Mouse (Mus musculus) layer of hippocampus, adult 8-10 months (tissue): Measurements from ENCODE around the gene Prkce. TPM values are rescaled to one million over a fixed set of nuclear protein-coding genes. Genes with fewer than 3 reads are reported as not detected.

ENCODE experiments used
- DNase-seq, 2 experiments: peaks; one replicate each; pipeline ENCODE4 v3.0.0; 2022; ENCODE audit warnings: low spot score in 2 of 2
- total RNA-seq, 4 experiments: library from RNA; stranded (reverse); gene quantifications; 2 replicates each; pipeline ENCODE4 v1.2.4; 2022

The Prkce gene
- total RNA-seq, 4 experiments from 2014 or later = 343 to 388 (median 379) TPM

- no peak for DNase-seq
Observed at GRCm38 (mm10) chr17:86330076-86330955, 162.7 kb downstream of the Prkce start.

- DNase-seq = no peak
Observed at GRCm38 (mm10) chr17:86331835-86332234, 164.2 kb downstream of the Prkce start.

DNA sequence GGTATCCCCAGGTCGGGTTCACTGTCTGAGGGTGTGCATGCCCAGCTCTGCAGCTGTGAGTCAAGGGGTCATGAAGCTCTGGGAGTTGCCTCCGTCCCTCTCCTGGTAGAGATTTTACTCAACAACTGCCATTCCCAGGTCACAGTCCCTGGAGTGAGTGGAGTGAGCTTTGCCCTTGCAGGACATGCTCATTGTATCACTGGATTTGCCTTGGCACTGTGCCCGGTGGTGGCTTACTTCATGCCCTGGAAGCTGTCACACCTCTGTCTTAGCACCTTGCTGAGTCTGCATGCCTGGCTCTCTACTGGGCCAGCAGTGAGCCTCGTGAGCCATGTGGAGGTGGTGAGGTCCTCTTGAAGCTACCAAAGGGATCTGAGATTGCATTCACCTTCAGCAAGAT lies 167.4 kb downstream of the Prkce start:
- DNase-seq = no peak

GRCm38 (mm10) chr17:86336652-86337073 lies 169.1 kb downstream of the Prkce start:
- DNase-seq = no peak

DNA sequence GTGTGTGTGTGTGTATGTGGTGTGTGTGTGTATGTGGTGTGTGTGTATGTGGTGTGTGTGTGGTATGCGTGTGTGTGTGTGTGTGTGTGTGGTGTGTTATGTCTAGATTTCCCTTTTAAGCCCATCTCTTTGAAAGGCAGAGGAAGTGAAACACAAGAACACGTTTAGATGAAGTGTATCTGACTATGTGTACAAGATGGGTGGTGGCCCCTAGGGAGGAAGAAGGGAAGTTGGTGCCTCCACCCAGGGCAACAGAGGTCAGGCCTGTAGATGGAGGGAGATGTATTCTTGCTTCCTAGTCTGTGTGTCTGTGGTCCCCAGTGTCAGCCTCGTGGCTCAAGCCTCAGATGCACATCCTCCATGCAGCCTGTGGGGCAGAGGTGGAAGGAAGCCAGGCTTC lies 169.5 kb downstream of the Prkce start:
- no peak for DNase-seq

GRCm38 (mm10) chr17:86338328-86338727 lies 170.7 kb downstream of the Prkce start:
- no peak for DNase-seq

DNA sequence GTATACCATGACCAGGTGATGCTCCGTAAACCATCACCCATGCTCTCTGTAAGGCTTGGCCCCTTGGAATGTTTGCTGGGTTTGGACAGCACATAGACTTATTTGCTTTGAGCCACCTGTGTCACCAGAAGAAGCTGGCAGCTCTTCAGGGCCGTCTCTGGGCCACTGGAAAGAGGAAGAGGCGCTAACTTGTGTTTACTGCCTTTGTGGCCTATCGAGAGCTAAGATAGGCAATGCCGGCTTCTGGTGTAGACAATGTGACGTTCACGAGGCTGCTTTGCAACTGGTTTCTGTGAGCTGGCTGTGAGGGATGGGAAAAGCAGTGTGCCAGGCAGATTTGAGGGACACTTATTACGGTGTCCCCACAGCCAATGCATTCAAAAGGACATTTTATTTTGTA lies 176.4 kb downstream of the Prkce start:
- DNase-seq = no peak

- peak; percentile 89 for DNase-seq
Observed at GRCm38 (mm10) chr17:86345234-86346005, 177.8 kb downstream of the Prkce start.

GRCm38 (mm10) chr17:86350236-86350635 lies 182.7 kb downstream of the Prkce start:
- no peak for DNase-seq

GRCm38 (mm10) chr17:86350791-86351261 lies 183.2 kb downstream of the Prkce start:
- no peak for DNase-seq

- no peak for DNase-seq
Observed at GRCm38 (mm10) chr17:86351282-86351681, 183.7 kb downstream of the Prkce start.

DNA sequence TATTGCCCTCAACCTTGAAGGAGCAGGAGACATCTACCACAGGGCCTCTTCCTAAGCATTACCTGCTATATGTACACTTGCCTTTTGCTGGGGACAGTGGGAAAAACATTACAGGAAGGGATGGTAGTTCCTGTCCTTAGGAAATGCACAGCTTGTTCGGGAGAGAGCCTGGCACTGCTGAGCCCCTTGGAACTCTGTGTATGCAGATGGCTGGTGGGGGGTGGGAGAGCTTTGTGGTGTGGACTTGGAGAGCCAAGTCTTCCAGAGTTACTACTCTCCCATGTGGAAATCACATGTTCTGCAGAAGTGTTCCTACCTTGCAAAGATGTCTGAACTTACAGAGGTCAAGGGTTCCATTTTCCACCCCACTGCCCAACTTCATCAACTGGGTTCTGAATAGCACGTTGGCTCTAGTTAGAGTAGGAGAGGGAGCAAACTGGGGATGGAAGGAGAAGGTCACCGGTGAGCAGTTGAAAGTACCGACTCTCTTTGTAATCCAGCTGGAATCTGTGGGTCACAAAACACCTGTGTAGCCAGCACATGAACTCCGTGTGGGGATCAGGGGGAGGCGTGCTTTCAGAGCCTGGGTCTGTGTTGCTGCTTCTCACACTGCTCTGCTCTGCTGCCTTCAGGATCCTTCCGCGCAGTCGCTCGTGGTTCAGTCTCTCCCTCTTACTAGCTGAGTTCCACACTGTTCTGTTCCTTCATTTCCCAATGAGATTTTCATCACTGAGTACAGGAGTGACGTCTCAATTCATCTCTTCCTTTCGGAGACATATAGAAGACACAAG lies 184.9 kb downstream of the Prkce start:
- no peak for DNase-seq

GRCm38 (mm10) chr17:86353679-86354078 lies 186.1 kb downstream of the Prkce start:
- no peak for DNase-seq

DNA sequence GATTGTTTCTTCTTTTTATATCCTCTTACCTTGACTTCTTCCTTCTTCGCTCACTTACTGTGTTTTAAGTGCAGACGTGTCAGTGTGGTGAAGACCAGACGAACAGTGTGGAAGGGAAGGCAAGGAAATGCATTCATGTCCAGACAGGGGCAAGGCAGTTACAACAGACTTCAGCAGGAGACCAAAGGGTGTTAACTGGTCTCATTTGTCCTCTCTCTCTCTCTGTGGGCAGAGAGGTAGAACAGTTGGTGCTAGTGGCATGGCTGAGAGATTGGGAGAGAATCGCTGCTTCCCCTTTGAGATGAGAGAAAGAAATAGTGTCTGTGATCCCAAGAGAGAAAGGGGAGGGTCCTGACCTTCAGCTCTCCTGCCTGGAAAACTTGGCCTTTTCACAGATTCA lies 186.5 kb downstream of the Prkce start:
- DNase-seq = no peak

DNA sequence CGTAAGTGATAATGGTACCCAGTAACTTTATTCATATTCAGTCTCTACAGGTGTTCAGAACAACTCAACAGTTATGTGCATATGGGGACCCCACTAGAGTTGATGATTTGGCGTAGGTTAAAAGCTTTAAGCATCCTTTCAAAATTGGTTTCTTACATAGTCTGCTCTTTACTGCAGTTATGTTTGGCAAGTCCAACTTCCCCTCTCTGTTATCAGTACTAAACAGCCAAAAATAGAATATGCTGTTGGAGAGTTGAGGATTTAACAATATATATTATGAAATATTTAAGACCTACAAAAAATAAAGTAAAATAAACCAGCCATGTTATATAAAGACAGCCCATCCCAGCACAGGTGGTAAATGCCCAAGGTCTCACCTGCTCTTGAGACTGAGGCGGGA lies 187.3 kb downstream of the Prkce start:
- no peak for DNase-seq

DNA sequence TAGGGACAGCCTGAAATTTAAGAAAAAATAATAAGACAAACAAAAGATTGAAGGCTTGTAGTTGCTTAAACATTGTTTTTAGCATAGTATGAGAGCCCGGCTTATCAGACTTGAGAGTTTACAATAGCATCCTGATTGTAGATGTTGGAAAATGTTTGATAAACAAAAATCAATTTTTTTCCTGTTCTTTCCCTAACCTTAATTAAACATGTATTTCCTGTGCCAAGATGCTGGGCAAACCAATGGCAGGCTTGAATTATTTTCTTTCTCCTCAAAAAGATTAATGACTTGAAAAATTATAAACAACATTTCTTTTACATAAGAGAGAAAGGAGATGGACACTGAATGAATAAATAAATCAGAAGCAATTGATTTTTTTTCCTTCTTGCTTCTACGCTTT lies 187.7 kb downstream of the Prkce start:
- DNase-seq = no peak

GRCm38 (mm10) chr17:86355772-86356451 lies 188.3 kb downstream of the Prkce start:
- no peak for DNase-seq

DNA sequence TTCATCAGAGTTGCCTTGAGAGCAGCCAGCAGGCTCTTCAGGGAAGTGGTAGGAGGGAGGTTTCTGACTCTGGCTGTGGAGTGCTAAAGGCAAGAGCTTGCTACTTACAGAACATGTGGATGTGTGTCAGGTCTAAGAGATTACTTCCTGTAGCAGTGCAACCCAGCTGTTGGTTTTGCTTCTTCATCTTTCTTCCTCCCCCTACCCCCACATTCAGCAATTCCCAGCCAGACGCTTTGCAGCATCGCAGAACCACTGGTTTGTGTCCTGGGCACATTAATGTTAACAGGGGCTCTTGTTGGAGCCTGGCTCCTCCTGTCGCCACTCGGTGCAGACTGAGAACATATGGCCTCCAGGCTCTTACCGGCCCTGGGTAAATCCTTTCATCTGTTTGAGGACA lies 190.8 kb downstream of the Prkce start:
- no peak for DNase-seq

- DNase-seq = no peak
Observed at GRCm38 (mm10) chr17:86358847-86359246, 191.3 kb downstream of the Prkce start.

DNA sequence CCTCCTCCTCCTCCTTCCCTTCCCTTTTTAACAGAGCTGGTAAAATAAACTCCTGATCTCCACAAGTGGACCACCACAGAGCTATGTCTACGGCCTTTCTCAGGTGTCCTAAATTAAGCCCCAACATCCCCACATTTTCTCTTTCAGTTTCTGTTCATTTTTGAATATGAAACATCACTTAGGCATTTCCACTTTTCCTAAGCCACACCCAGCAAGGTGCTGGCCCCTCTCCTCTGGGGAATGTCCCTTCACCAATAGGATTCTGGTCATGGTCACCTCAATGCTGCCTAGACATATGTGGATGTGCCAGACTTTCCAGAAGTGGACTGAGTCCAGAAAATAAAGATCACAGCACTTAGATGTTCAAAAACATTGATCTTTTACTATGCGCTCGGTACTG lies 193.3 kb downstream of the Prkce start:
- DNase-seq = no peak

- DNase-seq = no peak
Observed at GRCm38 (mm10) chr17:86363356-86363755, 195.8 kb downstream of the Prkce start.
